Mouse (Mus musculus): ENCODE data around the gene Rest.

DNA sequence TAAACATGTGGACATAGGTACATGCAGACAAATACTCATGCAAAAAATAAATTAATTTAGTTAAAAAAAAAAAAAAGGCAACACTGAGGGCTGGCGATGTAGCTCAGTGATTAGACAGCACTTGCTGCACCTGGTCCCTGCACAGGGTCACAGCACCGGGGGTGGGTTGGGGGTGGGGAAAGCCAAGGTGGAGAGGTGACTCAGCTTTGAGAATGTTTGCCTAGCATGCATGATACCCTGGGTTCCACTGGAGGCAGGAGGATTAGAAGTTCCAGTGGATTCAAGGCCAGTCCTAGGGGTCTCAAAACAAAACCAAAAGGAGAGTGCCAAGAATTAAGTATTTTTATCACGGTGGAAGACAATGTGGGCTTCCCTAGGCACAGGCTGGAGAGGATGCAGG, 7.7 kb upstream of the Rest start:
- TF ChIP-seq EP300 (IDR thresholded peaks at IDR 0.05; ENCODE audit: low read depth): no peak
- no peak for TF ChIP-seq CTCF (IDR thresholded peaks at IDR 0.05; ENCODE audit: low read depth)

Data from heart, postnatal 0 days (tissue).